Mouse (Mus musculus): ENCODE results near the gene Tmem223. TPM values are rescaled to one million over a fixed set of nuclear protein-coding genes. Genes with fewer than 3 reads are reported as not detected.

Tmem223 gene
- total and polyA plus RNA-seq, 3 experiments = 114 to 352 (median 134) TPM

- no peak for DNase-seq
Observed at GRCm38 (mm10) chr19:8803204-8803780, 32.5 kb downstream of the Tmem223 start.

- no peak for DNase-seq
Observed at GRCm38 (mm10) chr19:8803879-8804660, 33.3 kb downstream of the Tmem223 start.

GRCm38 (mm10) chr19:8806810-8807209 is 36.0 kb downstream of the Tmem223 start:
- DNase-seq = no peak

GRCm38 (mm10) chr19:8815812-8816211 is 45.0 kb downstream of the Tmem223 start:
- DNase-seq = peak; percentile 59

GRCm38 (mm10) chr19:8817001-8817400 is 46.2 kb downstream of the Tmem223 start:
- no peak for DNase-seq

- no peak for DNase-seq
Observed at GRCm38 (mm10) chr19:8818301-8818798, 47.6 kb downstream of the Tmem223 start.

- peak; percentile 98 for DNase-seq
Observed at GRCm38 (mm10) chr19:8818801-8819595, 48.2 kb downstream of the Tmem223 start, which contains the start of gene Ttc9c. Gene Ttc9c, minus strand, starts transcription at chr19:8819333.

GRCm38 (mm10) chr19:8819596-8820423 is 49.0 kb downstream of the Tmem223 start, which contains the start of gene Hnrnpul2:
Gene Hnrnpul2, plus strand, starts transcription at chr19:8820010.
- DNase-seq = peak; percentile 99

- no peak for DNase-seq
Observed at GRCm38 (mm10) chr19:8820424-8820956, 49.7 kb downstream of the Tmem223 start.

GRCm38 (mm10) chr19:8821146-8821545 is 50.4 kb downstream of the Tmem223 start:
- no peak for DNase-seq

Small RNA genes within 50 kb of the gene (microRNA-seq; reads per million reads assigned to microRNA genes)
- 0 reads per million in 2 experiments for gene Mir6992

Other genes starting within 250 kb of the Tmem223 start
Only the 30 nearest of the 33 such genes appear.
- under 1 TPM; 0.17 to 0.31 TPM for gene Slc22a8, start 179.7 kb upstream of the Tmem223 start, total RNA-seq (2021)
- 0.27 and 0.34 TPM in 2 replicates for gene Slc22a8, start 179.7 kb upstream of the Tmem223 start, polyA plus RNA-seq (2012; rRNA removed)
- not detected for gene Slc22a6, start 153.0 kb upstream of the Tmem223 start, total RNA-seq (2021)
- gene Slc22a6, start 153.0 kb upstream of the Tmem223 start, polyA plus RNA-seq (2012; rRNA removed) = 0.06 TPM in 1 of 2 replicates, not detected in the other
- gene Chrm1, start 107.2 kb upstream of the Tmem223 start, total RNA-seq (2021) = 1 to 10 TPM in 1 of 2 experiments, under 1 TPM in 1; 0.86 to 1.9 TPM
- gene Chrm1, start 107.2 kb upstream of the Tmem223 start, polyA plus RNA-seq (2012; rRNA removed) = 1.1 and 1.5 TPM in 2 replicates
- 100 to 1,000 TPM; 202 to 548 TPM for gene Slc3a2, start 47.6 kb upstream of the Tmem223 start, total RNA-seq (2021)
- gene Slc3a2, start 47.6 kb upstream of the Tmem223 start, polyA plus RNA-seq (2012; rRNA removed) = 162 and 192 TPM in 2 replicates
- gene Wdr74, start 35.2 kb upstream of the Tmem223 start, total RNA-seq (2021) = 10 to 100 TPM; 54.3 to 77.1 TPM
- gene Wdr74, start 35.2 kb upstream of the Tmem223 start, polyA plus RNA-seq (2012; rRNA removed) = 23.4 and 24.0 TPM in 2 replicates
- gene 1700092M07Rik, start 30.3 kb upstream of the Tmem223 start, total RNA-seq (2021) = under 1 TPM; 0.79 to 0.84 TPM
- gene 1700092M07Rik, start 30.3 kb upstream of the Tmem223 start, polyA plus RNA-seq (2012; rRNA removed) = not detected in 2 replicates
- 10 to 100 TPM; 80.4 to 95.4 TPM for gene Stx5a, start 29.6 kb upstream of the Tmem223 start, total RNA-seq (2021)
- 67.1 and 73.5 TPM in 2 replicates for gene Stx5a, start 29.6 kb upstream of the Tmem223 start, polyA plus RNA-seq (2012; rRNA removed)
- 100 to 1,000 TPM; 102 to 165 TPM for gene Nxf1, start 13.9 kb upstream of the Tmem223 start, total RNA-seq (2021)
- 43.4 and 48.0 TPM in 2 replicates for gene Nxf1, start 13.9 kb upstream of the Tmem223 start, polyA plus RNA-seq (2012; rRNA removed)
- gene Tmem179b, start 3.5 kb downstream of the Tmem223 start, total RNA-seq (2021) = 10 to 100 TPM; 60.9 to 62.7 TPM
- 163 and 218 TPM in 2 replicates for gene Tmem179b, start 3.5 kb downstream of the Tmem223 start, polyA plus RNA-seq (2012; rRNA removed)
- 10 to 100 TPM; 11.9 to 17.2 TPM for gene Taf6l, start 15.4 kb downstream of the Tmem223 start, total RNA-seq (2021)
- gene Taf6l, start 15.4 kb downstream of the Tmem223 start, polyA plus RNA-seq (2012; rRNA removed) = 22.4 and 25.1 TPM in 2 replicates
- gene Polr2g, start 27.6 kb downstream of the Tmem223 start, total RNA-seq (2021) = 100 to 1,000 TPM in 1 of 2 experiments, 10 to 100 TPM in 1; 71.9 to 103 TPM
- 24.0 and 25.9 TPM in 2 replicates for gene Polr2g, start 27.6 kb downstream of the Tmem223 start, polyA plus RNA-seq (2012; rRNA removed)
- 1 to 10 TPM; 2.1 to 3.4 TPM for gene Zbtb3, start 31.6 kb downstream of the Tmem223 start, total RNA-seq (2021)
- gene Zbtb3, start 31.6 kb downstream of the Tmem223 start, polyA plus RNA-seq (2012; rRNA removed) = 1.9 and 2.4 TPM in 2 replicates
- gene Ttc9c, start 48.3 kb downstream of the Tmem223 start, total RNA-seq (2021) = 10 to 100 TPM; 28.8 to 39.3 TPM
- gene Ttc9c, start 48.3 kb downstream of the Tmem223 start, polyA plus RNA-seq (2012; rRNA removed) = 5.4 and 7.0 TPM in 2 replicates
- 10 to 100 TPM; 56.3 to 57.4 TPM for gene Hnrnpul2, start 49.0 kb downstream of the Tmem223 start, total RNA-seq (2021)
- 8.4 and 10.0 TPM in 2 replicates for gene Hnrnpul2, start 49.0 kb downstream of the Tmem223 start, polyA plus RNA-seq (2012; rRNA removed)
- 10 to 100 TPM in 1 of 2 experiments, not detected in 1; 11.6 TPM for gene AC129217.1, start 58.8 kb downstream of the Tmem223 start, total RNA-seq (2021)
- not detected in 2 replicates for gene AC129217.1, start 58.8 kb downstream of the Tmem223 start, polyA plus RNA-seq (2012; rRNA removed)
- 100 to 1,000 TPM; 178 to 191 TPM for gene Bscl2, start 66.5 kb downstream of the Tmem223 start, total RNA-seq (2021)
- gene Bscl2, start 66.5 kb downstream of the Tmem223 start, polyA plus RNA-seq (2012; rRNA removed) = 373 and 386 TPM in 2 replicates
- gene Gng3, start 68.2 kb downstream of the Tmem223 start, total RNA-seq (2021) = 1 to 10 TPM; 5.7 to 7.0 TPM
- gene Gng3, start 68.2 kb downstream of the Tmem223 start, polyA plus RNA-seq (2012; rRNA removed) = 6.8 and 7.3 TPM in 2 replicates
- gene Lrrn4cl, start 79.8 kb downstream of the Tmem223 start, total RNA-seq (2021) = 1 to 10 TPM; 2.2 to 6.2 TPM
- gene Lrrn4cl, start 79.8 kb downstream of the Tmem223 start, polyA plus RNA-seq (2012; rRNA removed) = 1.2 and 1.3 TPM in 2 replicates
- 100 to 1,000 TPM; 197 to 224 TPM for gene Ubxn1, start 100.5 kb downstream of the Tmem223 start, total RNA-seq (2021)
- gene Ubxn1, start 100.5 kb downstream of the Tmem223 start, polyA plus RNA-seq (2012; rRNA removed) = 140 and 142 TPM in 2 replicates
- gene Uqcc3, start 109.9 kb downstream of the Tmem223 start, total RNA-seq (2021) = 10 to 100 TPM; 48.7 to 76.9 TPM
- gene Uqcc3, start 109.9 kb downstream of the Tmem223 start, polyA plus RNA-seq (2012; rRNA removed) = 16.0 and 18.1 TPM in 2 replicates
- 10 to 100 TPM in 1 of 2 experiments, 1 to 10 TPM in 1; 5.8 to 13.3 TPM for gene Lbhd1, start 112.7 kb downstream of the Tmem223 start, total RNA-seq (2021)
- 0.28 and 1.1 TPM in 2 replicates for gene Lbhd1, start 112.7 kb downstream of the Tmem223 start, polyA plus RNA-seq (2012; rRNA removed)
- not detected for gene Gm49403, start 112.9 kb downstream of the Tmem223 start, total RNA-seq (2021)
- not detected in 2 replicates for gene Gm49403, start 112.9 kb downstream of the Tmem223 start, polyA plus RNA-seq (2012; rRNA removed)
- gene 1810009A15Rik, start 117.9 kb downstream of the Tmem223 start, total RNA-seq (2021) = 10 to 100 TPM; 46.8 to 53.6 TPM
- gene 1810009A15Rik, start 117.9 kb downstream of the Tmem223 start, polyA plus RNA-seq (2012; rRNA removed) = 4.3 and 5.6 TPM in 2 replicates
- 1 to 10 TPM; 3.2 to 4.5 TPM for gene Gm49416, start 117.9 kb downstream of the Tmem223 start, total RNA-seq (2021)
- gene Gm49416, start 117.9 kb downstream of the Tmem223 start, polyA plus RNA-seq (2012; rRNA removed) = not detected in 2 replicates
- gene Ints5, start 122.0 kb downstream of the Tmem223 start, total RNA-seq (2021) = 10 to 100 TPM; 21.5 to 23.7 TPM
- 23.5 and 29.6 TPM in 2 replicates for gene Ints5, start 122.0 kb downstream of the Tmem223 start, polyA plus RNA-seq (2012; rRNA removed)
- 100 to 1,000 TPM; 172 to 199 TPM for gene Ganab, start 127.1 kb downstream of the Tmem223 start, total RNA-seq (2021)
- 77.2 and 98.7 TPM in 2 replicates for gene Ganab, start 127.1 kb downstream of the Tmem223 start, polyA plus RNA-seq (2012; rRNA removed)
- 10 to 100 TPM; 57.0 to 70.5 TPM for gene B3gat3, start 149.4 kb downstream of the Tmem223 start, total RNA-seq (2021)
- gene B3gat3, start 149.4 kb downstream of the Tmem223 start, polyA plus RNA-seq (2012; rRNA removed) = 147 and 159 TPM in 2 replicates
- 10 to 100 TPM; 37.0 to 46.9 TPM for gene Rom1, start 158.4 kb downstream of the Tmem223 start, total RNA-seq (2021)
- 105 and 116 TPM in 2 replicates for gene Rom1, start 158.4 kb downstream of the Tmem223 start, polyA plus RNA-seq (2012; rRNA removed)
- gene Eml3, start 158.6 kb downstream of the Tmem223 start, total RNA-seq (2021) = 10 to 100 TPM; 39.7 to 51.0 TPM
- gene Eml3, start 158.6 kb downstream of the Tmem223 start, polyA plus RNA-seq (2012; rRNA removed) = 70.6 and 80.7 TPM in 2 replicates
- gene Mta2, start 170.9 kb downstream of the Tmem223 start, total RNA-seq (2021) = 10 to 100 TPM; 81.8 to 86.1 TPM
- 15.9 and 20.6 TPM in 2 replicates for gene Mta2, start 170.9 kb downstream of the Tmem223 start, polyA plus RNA-seq (2012; rRNA removed)